In the genomic region with DNA sequence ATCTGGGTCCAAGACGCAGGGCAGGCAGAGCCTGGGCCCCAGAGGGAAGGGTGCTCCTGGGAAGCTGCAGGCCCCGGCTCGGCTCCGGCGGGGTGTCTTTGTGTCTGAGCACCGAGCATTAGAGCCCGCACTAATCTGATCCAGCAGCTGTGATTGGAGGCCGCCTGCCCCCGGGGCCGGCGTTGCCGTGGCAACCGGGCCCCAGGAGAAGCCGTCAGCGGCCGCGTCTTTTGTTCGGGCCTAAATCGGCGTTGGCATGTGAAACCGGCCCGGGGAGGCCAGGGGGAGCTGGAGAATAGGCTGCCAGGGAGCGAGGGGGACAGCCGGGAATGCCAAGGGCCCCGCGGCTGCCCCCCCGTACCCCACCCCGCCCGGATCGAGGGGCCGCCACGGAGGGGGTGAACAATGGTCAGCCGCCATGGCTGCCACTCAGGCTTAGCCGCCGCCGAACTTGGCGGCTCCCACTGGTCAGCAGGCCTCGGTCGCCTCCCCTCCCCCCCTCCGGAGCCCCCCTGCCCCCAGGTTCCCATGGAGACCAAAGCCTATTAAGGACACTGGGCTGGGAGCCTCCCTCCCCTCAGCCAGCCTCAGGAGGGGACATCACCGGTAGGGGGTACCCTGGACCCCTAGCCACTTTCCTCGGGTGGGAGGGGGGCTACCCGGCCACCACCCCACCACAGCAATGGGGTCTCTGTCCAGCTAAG, we compare ENCODE assay signal across 1 mouse cellular context.
TF ChIP-seq lines count a peak whose summit lies in the region.

No protein-coding gene starts in this region.

TF ChIP-seq in CH12.LX, 34 proteins besides CTCF, POLR2A, EP300 and RAD21 (continued from another document):
- no peak for TF ChIP-seq MEF2A (IDR thresholded peaks at IDR 0.05; ENCODE audit: borderline replicate concordance, low read depth, low read length)
